Mouse (Mus musculus) cerebellum, adult 9-11 months (tissue): ENCODE results near the gene Abcb1a.
A peak's percentile ranks its signal among the peaks of the same experiment; 100 is the strongest.

Experiments used
- DNase-seq: peaks from one replicate; pipeline ENCODE4 v3.0.0; 2022

Gene Abcb1a

DNA sequence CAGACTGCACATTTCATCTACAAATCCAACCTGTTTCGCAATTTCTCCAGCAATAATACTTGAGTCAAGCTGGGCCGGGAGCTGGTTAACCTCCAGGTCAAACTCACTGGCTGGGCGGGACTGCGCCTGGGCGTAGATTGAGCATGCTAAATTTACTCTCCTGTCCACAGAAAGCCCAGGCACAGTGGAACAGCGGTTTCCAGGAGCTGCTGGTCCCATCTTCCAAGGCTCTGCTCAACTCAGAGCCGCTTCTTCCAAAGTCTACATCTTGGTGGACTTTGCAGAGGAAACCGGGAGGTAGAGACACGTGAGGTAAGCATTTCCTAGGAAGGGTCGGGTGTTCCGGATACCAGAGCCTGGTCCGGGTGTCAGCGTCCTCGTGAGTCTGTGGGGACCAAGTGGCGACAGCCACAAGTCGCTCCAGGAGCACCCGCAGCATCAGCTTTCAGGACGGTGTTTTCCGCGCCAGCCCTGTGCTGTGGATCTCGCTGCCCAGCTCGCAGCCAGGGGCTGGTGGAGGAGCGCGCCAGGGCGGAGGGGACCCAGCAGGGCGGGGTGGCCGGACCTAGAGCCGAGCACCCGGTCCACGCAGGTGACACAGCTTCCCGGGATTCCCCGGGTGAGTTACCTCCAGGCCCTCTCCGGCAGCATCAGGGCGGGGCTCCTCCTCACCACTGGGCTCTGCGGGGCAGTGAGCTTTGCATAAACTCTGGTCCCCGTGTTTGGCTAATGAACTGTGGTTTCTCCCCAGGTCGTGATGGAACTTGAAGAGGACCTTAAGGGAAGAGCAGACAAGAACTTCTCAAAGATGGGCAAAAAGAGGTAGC lies at the start of gene Abcb1a:
Gene Abcb1a, plus strand, starts transcription at position 167 of the 827 bp plus-strand sequence.
- DNase-seq: no peak

DNA sequence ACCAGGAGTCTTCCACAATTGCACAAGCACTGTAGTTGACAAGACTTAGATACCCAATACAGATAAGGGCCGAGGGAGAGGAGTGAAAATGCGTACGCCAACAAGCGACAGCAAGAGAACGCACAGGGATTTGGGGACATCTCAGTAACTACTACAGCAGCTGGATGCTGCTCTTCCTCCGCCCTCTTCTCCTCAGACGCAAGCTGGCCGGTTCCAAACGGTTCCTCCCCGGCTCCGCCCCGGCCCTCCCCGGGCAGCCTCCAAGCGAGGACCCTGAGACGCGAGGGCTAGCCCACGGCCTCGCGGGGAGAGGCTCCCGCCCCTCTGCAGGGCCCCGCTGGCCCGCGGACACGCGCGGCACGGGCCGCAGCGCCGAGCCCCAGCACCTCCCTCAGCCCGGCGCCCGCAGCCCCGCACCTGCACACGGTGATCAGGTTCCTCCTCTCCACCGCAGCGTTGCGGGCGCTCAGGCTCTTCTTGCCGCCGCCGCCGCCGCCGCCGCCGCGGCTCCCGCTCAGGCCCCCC lies 37.7 kb upstream of the Abcb1a start:
- peak; percentile 74 for DNase-seq

DNA sequence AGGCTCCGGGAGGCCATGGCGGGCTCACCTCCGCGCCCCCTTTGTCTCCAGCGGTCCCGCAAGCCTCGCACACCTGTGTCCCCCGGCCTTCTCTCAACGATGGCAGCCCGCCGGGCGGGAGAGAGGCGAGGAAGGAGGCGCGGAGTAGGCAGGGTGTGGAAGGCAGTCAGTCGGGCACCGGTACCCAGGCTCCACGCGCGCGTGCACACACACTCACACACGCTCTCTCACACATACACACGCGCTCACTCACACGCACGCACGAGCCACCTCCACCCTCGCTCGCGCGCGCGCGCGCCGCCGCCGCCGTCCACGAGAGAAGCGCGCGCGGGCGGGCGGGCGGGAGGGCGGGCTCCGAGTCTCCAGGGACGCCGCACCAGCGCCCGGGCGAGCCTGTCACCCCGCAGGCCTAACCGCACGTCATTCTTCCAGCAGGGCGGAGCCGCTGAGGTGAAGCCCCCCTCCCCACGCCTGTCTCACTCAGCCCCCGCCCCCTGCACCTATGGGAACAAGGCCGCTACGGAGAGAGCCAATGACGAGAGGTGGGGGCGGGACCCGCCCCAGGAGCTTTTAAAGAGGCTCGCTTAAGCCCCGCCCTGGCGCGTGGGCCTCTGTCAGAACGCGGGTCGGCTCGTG lies 37.2 kb upstream of the Abcb1a start, which contains the start of gene Rundc3b:
Gene Rundc3b, minus strand, starts transcription at position 357 of the 636 bp plus-strand sequence.
- DNase-seq: peak; percentile 96

DNA sequence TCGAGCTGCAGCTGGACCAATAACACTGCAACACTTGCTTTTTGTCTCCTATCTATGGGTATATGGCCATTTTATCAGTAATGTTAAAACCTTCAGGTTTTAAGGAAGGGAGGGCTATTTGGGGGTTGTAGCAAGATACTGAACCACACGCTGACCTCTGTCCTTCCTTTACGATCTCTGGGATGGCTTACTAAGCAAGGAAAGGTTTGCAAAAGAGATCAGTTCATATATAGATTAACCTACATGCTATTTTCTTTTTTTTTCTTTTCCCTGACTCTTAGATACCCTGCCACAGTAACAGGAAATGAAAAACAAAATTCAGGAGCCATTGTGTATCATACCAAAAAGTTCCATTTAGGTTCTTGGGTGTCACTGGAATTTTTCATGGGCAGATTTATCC lies 27.0 kb upstream of the Abcb1a start:
- DNase-seq: no peak

DNA sequence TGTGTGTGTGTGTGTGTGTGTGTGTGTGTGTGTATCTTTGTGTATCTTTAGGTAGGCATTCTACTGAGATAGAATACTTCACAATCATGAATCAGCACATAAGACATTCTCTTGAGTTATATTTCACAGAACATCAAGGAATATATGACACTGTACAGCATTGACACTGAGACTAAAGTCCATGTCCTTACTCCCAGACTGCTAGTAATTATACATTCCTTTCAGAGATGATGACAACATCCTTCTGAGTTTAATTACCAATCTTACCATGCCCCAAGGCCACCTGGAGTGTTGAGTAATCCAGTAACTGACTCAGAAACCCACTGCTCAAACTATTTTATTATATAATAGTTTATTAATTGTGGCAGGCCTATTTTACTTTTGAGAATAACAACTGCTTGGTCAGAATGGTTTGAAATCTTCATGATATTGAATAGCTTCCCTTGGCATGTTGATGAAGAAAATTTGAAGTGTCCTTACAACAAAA lies 25.3 kb upstream of the Abcb1a start:
- DNase-seq: no peak

DNA sequence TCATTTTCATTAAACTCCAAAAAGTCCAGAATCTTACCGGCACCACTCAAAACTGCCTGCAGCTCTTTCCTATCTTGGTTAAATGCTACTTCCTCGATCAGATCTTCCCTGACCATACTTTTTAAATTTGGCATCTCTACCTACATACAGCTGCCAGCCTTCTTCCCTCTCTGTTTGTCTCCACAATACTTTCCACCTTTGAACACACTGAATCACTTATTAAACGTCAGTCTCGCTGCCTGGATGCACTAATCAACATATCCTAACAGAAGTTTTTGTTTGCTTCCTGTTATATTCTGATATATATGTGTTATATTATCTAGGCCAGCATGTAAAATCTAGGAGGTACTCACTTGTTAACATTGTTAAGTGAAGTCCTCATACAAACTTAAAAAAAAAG lies 11.6 kb upstream of the Abcb1a start:
- no peak for DNase-seq

DNA sequence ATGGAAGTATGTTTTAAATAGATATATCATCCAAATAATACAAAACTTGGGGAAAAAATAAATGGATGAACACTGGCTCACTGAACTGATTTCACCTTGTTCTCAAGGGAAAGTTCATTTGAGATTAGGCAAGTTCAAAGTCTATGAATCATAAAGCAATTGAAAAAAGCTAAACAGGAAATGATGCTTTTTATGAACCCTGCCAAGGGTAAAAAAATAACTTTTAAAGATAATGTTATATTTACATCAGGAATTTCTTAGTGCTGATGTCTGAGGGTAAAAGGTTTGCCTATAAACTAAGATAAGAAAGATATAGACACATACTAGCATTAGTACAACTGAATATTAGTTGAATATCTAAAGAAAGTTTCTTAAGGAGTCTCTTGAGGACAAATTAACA lies 11.1 kb upstream of the Abcb1a start:
- no peak for DNase-seq

DNA sequence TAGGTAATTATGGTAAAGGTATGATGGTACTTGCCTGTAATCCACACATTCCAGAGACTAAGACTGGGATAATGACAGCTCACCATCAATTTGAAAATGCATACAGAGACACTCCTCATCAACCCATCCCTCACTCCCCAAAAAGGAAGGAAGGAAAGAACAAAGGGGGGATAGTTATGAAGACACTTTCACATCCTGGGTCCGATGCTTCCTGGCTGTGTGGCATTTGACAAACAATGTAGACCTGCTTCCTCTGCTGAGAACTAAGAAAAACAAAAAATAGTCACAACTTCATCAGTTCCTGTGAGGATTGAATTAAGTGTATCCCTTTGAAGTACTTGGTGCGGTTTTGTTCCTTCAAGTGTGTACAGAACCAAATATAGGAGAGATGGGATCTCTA lies 7.8 kb upstream of the Abcb1a start:
- no peak for DNase-seq

DNA sequence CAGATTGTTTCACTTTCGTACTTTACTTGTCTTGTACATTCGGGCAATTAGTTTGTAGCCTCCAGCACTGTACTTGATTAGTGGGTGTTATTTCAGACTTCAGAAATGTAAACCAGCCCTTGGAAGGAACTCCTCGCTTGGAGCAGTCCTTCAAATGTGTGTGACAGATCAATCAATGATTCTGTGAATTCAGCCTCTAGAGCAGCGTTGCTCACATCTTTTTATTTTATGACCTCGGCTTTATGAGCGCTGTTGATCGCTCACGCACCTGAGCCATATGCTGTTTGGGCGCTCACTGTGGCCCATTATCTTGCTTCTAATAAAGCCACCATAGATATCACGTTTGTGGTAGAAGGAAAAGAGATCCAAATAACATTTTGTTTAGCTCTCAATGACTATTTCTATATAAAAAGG lies 868 bp downstream of the Abcb1a start:
- no peak for DNase-seq

DNA sequence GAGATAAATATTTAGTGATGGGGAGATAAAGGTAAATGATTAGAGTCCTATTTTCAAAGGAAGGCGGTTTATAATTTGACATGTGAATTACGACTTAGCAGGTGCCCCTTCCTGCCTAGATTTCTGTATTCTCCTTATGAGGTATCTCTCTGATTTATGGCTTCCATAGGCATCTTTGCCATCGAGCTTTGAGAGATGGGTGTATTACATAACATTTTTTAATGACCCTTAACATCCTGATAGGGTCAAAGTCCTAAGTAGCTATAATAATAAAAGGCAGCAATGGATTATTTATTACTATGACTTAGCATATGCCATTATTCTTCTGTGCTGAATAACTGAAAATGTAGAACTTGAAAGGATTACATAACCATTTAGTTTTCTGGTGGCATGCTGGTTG lies 4.8 kb downstream of the Abcb1a start:
- DNase-seq: no peak

DNA sequence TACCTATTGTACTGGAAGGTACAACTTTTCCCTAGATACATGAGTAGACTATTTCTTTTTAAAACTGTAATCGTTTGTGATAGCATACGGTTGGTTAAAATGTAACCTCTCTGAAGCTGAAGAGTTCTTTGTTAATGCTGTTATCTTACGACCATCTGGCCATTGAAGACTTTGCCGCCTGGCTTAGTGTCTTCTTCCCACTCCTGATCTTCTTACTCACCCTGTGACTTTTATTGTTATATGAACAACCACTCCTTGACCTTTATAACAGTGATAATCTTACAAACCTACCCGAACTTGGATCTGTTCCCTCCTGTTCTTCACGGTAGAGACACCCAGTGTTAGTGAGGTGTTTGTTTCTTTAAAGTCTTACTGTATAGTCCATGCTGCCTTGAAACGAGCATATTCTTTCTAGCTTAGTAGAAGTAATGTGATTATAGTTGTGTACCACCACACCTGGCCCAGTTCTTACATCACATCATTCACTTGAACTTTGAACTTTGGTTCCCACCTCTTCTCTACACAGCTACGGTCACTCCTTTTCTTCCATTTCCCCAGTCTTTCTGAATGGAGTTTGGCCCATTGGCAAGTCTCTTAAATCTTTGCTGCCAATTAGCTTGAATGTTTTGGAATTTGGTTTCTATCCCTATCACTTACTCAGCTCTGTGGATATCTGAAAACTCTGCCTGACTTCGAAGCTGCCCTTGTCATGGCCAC lies 8.0 kb downstream of the Abcb1a start:
- no peak for DNase-seq

DNA sequence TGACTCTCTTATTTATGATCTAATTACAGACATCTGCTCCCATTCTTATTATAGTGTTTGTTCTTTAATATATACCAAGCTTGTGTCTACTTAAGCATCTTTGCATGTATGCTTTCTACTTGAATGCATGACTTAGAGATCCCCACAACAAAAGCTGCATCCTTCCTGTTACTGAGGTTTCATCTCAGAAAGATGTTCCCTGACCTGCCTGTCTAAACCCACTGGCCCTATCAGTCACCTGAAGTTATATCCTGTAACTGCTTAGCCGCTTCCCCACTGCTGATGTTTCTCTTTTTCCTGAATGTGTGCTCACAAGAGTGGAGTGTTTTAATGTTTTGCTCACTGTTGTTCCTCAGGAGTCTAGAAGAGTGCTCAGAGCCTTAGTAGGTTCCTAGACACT lies 9.7 kb downstream of the Abcb1a start:
- no peak for DNase-seq

DNA sequence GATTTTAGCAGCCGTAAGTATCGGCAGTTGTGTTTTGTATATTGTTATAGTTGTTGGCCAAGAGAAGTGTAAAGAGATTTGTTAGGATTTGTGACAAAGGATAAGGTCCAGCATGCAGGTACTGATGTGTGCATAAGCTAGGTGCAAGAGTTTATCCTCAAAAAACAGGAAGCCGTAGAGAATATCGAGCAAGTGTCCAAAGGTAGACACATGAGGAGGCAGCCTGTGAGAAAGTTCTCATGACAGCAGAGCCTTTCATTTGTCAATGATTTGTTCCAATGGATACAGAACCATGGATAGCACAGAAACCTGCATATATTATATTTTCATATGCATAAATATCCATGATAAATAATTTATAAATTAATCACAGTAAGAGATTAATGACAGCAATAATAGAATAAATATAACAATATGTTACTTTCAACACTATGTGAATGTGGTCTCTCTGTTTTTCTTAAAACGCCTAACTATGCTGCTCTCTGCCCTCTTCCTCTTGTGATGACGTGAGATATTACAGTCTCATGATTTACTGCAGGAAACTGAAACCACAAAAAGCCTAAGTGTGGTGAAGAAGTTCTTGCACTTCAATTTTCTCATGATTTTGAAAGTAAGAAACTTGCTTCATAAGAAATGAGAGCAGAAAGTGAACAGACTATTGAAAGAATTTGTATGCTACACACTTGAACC lies 15.5 kb downstream of the Abcb1a start:
- no peak for DNase-seq

DNA sequence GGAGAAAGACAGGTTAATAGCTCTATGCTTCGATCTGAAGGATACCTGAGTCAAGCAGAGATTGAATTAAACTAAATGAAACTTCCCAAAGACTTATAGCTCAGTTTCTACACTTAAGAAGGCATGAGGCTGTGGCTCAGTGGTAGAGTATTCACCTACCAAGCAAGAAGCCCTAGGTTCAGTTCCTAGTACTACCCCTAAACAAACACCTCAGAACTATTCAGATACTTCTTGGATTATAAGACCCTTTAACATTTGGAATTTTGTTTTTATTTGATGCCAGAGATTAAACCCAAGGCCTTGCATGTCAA lies 16.0 kb downstream of the Abcb1a start:
- no peak for DNase-seq

DNA sequence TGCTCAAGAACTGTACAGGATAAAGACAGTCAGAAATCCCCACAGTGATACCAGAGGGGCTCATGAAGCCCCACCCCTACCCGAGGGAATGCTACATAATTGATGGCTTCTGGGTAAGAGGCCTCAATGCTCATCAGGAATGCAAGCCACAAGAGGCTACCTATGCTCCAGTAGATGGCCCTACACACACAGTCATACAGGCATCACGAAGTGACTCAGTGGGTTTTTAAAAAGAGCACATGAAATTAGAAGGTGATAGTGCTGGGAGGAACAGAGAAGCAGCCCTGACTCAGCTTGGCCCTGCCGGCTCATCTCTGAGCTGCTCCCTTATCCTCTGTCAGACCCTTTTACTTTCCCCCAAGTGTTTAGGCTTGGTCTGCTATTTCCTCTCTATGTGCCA lies 21.3 kb downstream of the Abcb1a start:
- DNase-seq: no peak

DNA sequence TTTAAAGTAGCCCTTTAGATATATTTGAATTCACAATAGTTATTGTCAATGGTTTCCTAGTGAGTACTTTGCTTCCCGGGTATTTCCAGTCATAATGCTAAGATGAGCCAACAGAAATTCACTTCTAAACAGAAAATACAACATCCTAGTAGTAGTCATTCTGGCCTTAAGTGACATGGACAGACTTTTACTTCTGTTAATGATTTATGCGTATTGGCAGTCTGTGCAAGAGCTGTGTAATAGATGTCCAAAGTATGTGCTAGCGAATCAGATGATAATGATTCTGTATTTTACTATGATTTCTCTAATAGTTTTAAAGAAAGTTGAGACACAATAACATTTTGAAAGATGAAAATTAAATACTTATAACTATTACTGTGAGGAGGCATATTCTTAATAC lies 23.8 kb downstream of the Abcb1a start:
- no peak for DNase-seq

DNA sequence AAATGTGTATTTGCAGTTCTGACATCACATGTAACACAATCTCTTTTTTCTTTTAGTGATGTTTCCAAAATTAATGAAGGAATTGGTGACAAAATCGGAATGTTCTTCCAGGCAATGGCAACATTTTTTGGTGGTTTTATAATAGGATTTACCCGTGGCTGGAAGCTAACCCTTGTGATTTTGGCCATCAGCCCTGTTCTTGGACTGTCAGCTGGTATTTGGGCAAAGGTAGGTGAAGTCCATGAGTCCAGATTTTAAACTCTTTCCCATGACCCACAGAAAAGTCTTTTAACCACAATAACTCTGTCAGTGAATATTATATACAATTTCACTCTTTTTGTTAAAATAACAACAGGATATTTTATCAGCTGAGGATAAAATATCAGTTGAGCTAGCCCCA lies 26.2 kb downstream of the Abcb1a start:
- DNase-seq: no peak

DNA sequence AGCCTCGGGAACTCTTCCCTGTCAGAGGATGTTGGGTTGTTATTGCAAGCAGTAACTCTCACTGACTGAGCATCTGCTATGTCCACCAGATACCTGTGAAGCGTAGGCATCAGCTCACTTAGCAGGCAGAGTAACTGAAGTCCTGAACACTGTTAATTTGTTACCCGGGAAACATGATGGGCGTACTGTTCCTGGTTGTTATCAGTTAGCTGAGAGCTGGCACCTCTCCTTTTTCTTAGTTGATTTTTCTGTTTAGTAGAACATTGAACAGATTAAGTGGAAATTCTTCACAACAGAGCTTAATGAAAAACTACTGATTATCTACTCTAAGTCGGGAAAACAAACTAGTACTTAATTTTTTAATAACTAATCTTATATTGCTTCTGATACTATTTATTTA lies 27.7 kb downstream of the Abcb1a start:
- no peak for DNase-seq

DNA sequence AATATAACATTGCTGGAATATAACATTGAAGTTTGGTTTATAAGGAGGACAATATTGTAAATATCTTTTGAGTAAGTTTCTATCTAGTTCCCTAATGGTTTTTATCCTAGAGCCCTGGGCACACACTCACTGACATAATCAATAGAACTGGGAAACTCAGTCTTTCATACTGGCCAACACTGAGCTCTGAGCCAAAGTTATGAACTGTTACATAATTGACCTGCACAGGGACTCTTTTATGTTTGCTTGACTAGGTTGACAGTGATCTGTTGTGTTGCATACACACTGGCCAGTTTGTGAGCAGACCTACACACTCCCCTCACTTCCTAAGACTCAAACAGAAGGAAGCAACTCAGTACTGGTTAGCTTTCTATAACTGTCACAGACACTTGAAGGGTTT lies 56.2 kb downstream of the Abcb1a start:
- DNase-seq: no peak

DNA sequence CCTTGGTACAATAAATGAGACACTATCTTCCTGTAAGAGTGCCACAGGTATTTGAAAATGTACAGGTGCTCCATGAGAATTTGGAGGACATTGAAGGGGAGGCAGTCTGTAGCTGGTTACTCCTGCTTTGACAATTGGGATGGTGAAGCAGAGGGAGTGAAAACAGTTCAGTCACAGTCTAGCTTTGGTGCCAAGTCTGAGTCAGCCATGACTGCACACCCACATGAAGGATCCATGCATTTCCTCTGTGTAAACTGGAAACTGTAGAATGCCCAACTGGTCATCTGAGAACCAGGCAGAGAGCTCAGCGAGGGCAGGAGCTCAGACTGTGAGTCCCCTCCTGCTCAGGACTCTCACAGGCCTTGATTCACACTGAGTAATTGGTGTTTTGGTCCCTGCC lies 59.7 kb downstream of the Abcb1a start:
- DNase-seq: no peak

DNA sequence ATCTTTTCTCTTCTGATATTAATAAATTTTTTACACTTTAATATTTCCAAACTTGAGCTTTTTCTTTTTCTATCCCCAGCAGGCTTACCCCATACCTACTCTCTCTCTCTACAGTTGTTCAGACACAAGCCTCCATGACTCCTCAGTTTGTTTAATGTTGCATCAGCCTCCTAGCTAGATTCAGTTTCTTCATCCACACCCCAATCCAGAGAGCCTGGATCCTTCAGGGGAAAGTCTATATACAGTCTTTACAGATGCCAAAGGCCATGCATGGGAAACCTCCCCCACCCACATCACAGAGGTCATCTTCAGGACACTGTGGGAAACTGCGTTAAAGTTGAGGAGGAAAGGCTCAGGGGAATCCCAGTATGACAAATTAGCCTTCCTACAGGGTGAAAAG lies 62.3 kb downstream of the Abcb1a start:
- DNase-seq: no peak

DNA sequence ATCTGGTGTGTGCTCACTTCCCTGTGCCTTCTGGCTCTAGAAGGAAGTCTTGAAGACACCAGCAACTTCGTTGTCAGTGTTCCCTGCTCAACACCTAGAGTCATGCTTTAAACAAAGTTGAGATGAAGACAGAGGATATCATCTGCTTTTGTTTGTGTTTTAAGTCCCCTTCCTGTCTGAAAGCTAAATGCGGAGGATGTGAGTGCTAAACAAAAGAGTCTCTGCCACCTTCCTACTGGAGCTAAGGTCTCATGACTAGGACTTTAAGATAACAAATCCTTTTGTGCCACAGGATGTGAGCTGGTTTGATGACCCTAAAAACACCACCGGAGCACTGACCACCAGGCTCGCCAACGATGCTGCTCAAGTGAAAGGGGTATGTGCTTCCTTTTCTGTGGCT lies 63.0 kb downstream of the Abcb1a start:
- DNase-seq: no peak

DNA sequence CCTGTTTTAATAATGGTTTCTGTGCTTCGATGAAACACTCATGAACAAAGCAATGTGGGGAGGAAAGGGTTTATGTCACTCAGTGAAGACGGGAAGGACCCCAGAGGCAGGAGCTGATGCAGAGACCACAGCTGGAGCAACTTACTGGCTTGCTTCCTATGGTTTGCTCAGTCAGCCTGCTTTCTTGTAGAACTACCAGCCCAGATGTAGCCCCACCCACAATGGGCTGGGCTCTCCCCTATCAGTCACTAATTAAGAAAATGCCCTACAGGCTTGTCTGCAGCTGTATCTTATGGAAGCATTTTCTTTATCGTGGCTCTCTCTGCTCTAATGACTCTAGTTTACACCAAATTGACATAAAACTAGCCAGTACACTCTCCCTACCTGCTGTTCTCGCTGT lies 67.9 kb downstream of the Abcb1a start:
- no peak for DNase-seq
